In the genomic region with DNA sequence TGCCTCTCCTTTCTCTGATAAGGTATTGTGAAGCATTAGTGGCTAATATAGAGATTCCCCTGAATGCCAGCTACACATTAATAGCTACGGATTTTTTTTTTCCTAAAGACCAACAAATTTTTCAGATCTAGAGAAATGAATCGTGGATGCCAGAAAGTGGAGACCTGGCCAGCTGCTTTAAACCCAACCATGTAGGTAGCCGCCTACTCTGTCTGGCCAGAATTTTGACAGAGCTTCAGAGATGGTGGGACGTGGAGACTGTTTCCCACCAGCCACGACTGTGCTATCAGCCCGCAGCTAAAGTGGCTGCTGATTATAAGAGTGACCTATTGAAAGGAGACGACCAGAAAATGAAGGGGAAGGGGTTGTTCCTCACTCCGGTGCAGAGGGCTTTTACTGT, we compare ENCODE assay signal across 17 mouse cellular contexts. TPM values are rescaled to one million over a fixed set of nuclear protein-coding genes. Genes with fewer than 3 reads are reported as not detected.
A peak's percentile ranks its signal among the peaks of the same experiment; 100 is the strongest.
DNase-seq lines count a peak whose midpoint lies in the region; ATAC-seq and TF ChIP-seq lines count a peak whose summit lies in the region.
"Had no signal": no experiment of that assay in that cellular context is flagged by ENCODE, and none has a peak within 500 bp of the region (broad histone marks: within the 10 kb centered on the region; RNA-seq: fewer than 3 reads in every experiment).

No protein-coding gene starts in this region.

- peaks cover 10% of the 10 kb centered on the region; the same call in 1 of the 2 replicates for H3K36me3 ChIP-seq in heart, embryonic 13.5 days
- H3K36me3 ChIP-seq in embryonic facial prominence, embryonic 14.5 days (ENCODE audit: control insufficient read depth, insufficient read depth, low read length) = no peaks in the 10 kb centered on the region
- H3K36me3 ChIP-seq: G1E; neural tube, embryonic 12.5 days had no signal

- no peak for DNase-seq in heart, postnatal 36 days
- DNase-seq in layer of hippocampus, adult 2 months (ENCODE audit: low spot score in 2 of 2) = no peak
- no peak for DNase-seq in layer of hippocampus, postnatal 14 days (ENCODE audit: low spot score in 2 of 2)
- DNase-seq in embryonic facial prominence, embryonic 14.5 days (ENCODE audit: low spot score) = no peak
- no peak for DNase-seq in thymus, postnatal 10 days (ENCODE audit: low spot score in 2 of 2)
- DNase-seq in c-Kit-positive CD71-positive TER-119-positive erythroid progenitor cells, embryonic 14.5 days (ENCODE audit: low spot score) = no peak
- DNase-seq: adrenal gland, adult 8-10 months; embryo, embryonic 11 days; kidney, adult 9 months; lung, embryonic 14.5 days; right cerebral cortex, postnatal 25 days had no signal

- peaks cover 46% of the 10 kb centered on the region for H3K4me1 ChIP-seq in heart, embryonic 13.5 days
- peaks cover 21% of the 10 kb centered on the region for H3K4me1 ChIP-seq in embryonic facial prominence, embryonic 14.5 days (ENCODE audit: control insufficient read depth, insufficient read depth, low read length)
- H3K4me1 ChIP-seq in olfactory bulb, adult 2 months (ENCODE audit: control insufficient read depth, insufficient read depth, low read length) = peaks cover 7% of the 10 kb centered on the region
- H3K4me1 ChIP-seq: neural tube, embryonic 12.5 days had no signal

- intact Hi-C loops in heart, postnatal 36 days (cut with DNase I) = no loop called here

- no peak for ATAC-seq in heart, embryonic 13.5 days (ENCODE audit: extremely low read depth, insufficient number of reproducible peaks, low FRiP score, low TSS enrichment)
- no peak for ATAC-seq in embryonic facial prominence, embryonic 14.5 days (ENCODE audit: low read depth)
- ATAC-seq: midbrain, embryonic 16.5 days had no signal

- no peak overlapping the region for H3K4me3 ChIP-seq in heart, embryonic 13.5 days
- H3K4me3 ChIP-seq in layer of hippocampus, adult 2 months = no peak overlapping the region
- H3K4me3 ChIP-seq in embryonic facial prominence, embryonic 14.5 days (ENCODE audit: low read depth, low read length) = no peak overlapping the region
- H3K4me3 ChIP-seq in olfactory bulb, adult 2 months (ENCODE audit: insufficient read depth, low read depth, low read length) = no peak overlapping the region
- H3K4me3 ChIP-seq: neural tube, embryonic 12.5 days had no signal

- TF ChIP-seq CTCF in layer of hippocampus, adult 2 months (conservative IDR thresholded peaks at IDR 0.05) = no peak
- TF ChIP-seq CTCF in olfactory bulb, adult 2 months (IDR thresholded peaks at IDR 0.05; ENCODE audit: insufficient read depth, low read depth, low read length) = no peak

- 0 out of 2 replicates have a peak, but pooled peaks cover 4% of the 10 kb centered on the region for H3K9me3 ChIP-seq in heart, embryonic 13.5 days
- H3K9me3 ChIP-seq in embryonic facial prominence, embryonic 14.5 days (ENCODE audit: control insufficient read depth, low read length) = 0 out of 2 replicates have a peak, but pooled peaks cover 3% of the 10 kb centered on the region
- H3K9me3 ChIP-seq: neural tube, embryonic 12.5 days had no signal

- 30% methylated on average over 8 of the region's 8 CpGs for WGBS in heart, embryonic 13.5 days
- WGBS in embryonic facial prominence, embryonic 14.5 days = 57% methylated on average over 8 of the region's 8 CpGs
- WGBS in olfactory bulb, adult 2 months = 71% methylated on average over 8 of the region's 8 CpGs

- peak overlapping the region; percentile 40; the same call in 1 of the 2 replicates for H3K9ac ChIP-seq in heart, embryonic 13.5 days
- no peak overlapping the region for H3K9ac ChIP-seq in embryonic facial prominence, embryonic 14.5 days (ENCODE audit: low read depth, low read length)
- H3K9ac ChIP-seq: lung, embryonic 14.5 days; neural tube, embryonic 12.5 days had no signal

- peak overlapping the region; percentile 55 for H3K27ac ChIP-seq in heart, embryonic 13.5 days (replicated peaks)
- H3K27ac ChIP-seq in layer of hippocampus, adult 2 months = peak overlapping the region; percentile 61
- peak overlapping the region; percentile 74 for H3K27ac ChIP-seq in embryonic facial prominence, embryonic 14.5 days (replicated peaks; ENCODE audit: low read depth, low read length)
- H3K27ac ChIP-seq in olfactory bulb, adult 2 months (ENCODE audit: insufficient read depth, low read depth, low read length) = peak overlapping the region; percentile 37; the same call in 1 of the 2 replicates
- H3K27ac ChIP-seq: macrophage; neural tube, embryonic 12.5 days had no signal

- TF ChIP-seq POLR2A in olfactory bulb, adult 2 months (IDR thresholded peaks at IDR 0.05; ENCODE audit: insufficient read depth, low read depth, low read length) = no peak

- H3K27me3 ChIP-seq in heart, embryonic 13.5 days (replicated peaks) = no peaks in the 10 kb centered on the region
- H3K27me3 ChIP-seq in embryonic facial prominence, embryonic 14.5 days (replicated peaks; ENCODE audit: control insufficient read depth, insufficient read depth, low read length) = no peaks in the 10 kb centered on the region
- H3K27me3 ChIP-seq: neural tube, embryonic 12.5 days had no signal

- H3K4me2 ChIP-seq in heart, embryonic 13.5 days = no peak overlapping the region
- H3K4me2 ChIP-seq in embryonic facial prominence, embryonic 14.5 days (ENCODE audit: low read depth, low read length) = no peak overlapping the region
- H3K4me2 ChIP-seq: lung, embryonic 14.5 days; neural tube, embryonic 12.5 days had no signal

RNA-seq across cellular contexts. Expression of a gene that starts 36.3 kb away (rescaled TPM):
- 53.4 and 57.1 TPM in 2 replicates for polyA plus RNA-seq in heart, embryonic 13.5 days (2015; fragmentation: Nextera tagmentation; extraction: Ambion mirVana)
- total RNA-seq in heart, postnatal 36 days (2021) = 100 to 1,000 TPM; 131 to 132 TPM
- total RNA-seq in layer of hippocampus, adult 2 months (2021) = 1 to 10 TPM; 4.9 TPM
- 1 to 10 TPM; 5.2 to 5.9 TPM for total RNA-seq in layer of hippocampus, postnatal 14 days (2021)
- 17.7 and 19.1 TPM in 2 replicates for polyA plus RNA-seq in embryonic facial prominence, embryonic 14.5 days (2014; fragmentation: Nextera tagmentation; extraction: Ambion mirVana)
- not detected in 2 replicates for polyA plus RNA-seq in olfactory bulb, adult 2 months (2012; ENCODE audit: insufficient read depth, insufficient read length, low replicate concordance, missing spikeins)
- polyA plus RNA-seq: G1E had no signal

Comparison
In these comparisons a context has a peak if more than half of its experiments do, and no peak if none do; other contexts are left out.
1. RNA of a gene that starts 36.3 kb away (total RNA-seq): 131 to 132 TPM in heart, postnatal 36 days; 5.2 to 5.9 TPM in layer of hippocampus, postnatal 14 days and 4.9 TPM in layer of hippocampus, adult 2 months; every median in the first group is over 10 times any median in the second.
2. Peak in every context shown above with its lines, with median percentiles within 50 percentile points of each other: H3K27ac ChIP-seq.